Mouse (Mus musculus) adrenal gland, postnatal 10 days (tissue): ENCODE measurements around the gene Agfg2. TPM values are rescaled to one million over a fixed set of nuclear protein-coding genes. Genes with fewer than 3 reads are reported as not detected.
"Not testable (repeated sequence)": the region's sequence is repeated elsewhere in the genome, so short reads cannot be mapped to it uniquely, and the experiment has no call there.

Experiments used
- DNase-seq: peaks from one replicate; pipeline ENCODE4 v3.0.0; 2021; ENCODE audit warnings: mixed read lengths
- long read RNA-seq, 2 experiments: library from polyadenylated mRNA; stranded (forward); transcript quantifications; one replicate each; pipeline ENCODE4 v2.0.0; 2021
- total RNA-seq, 2 experiments: library from RNA; stranded (reverse); gene quantifications; 2 replicates each; pipeline ENCODE4 v1.2.3; 2021

The Agfg2 gene
- 10 to 100 TPM; 21.0 to 21.9 TPM for total RNA-seq
- long read RNA-seq, experiment 1, transcript Agfg2-201 (12 exons, 2,893 nt) = major isoform, 18 of 36 reads
- long read RNA-seq, experiment 1, transcript Agfg2-202 (13 exons, 2,858 nt) = minor isoform, 7 of 36 reads
- long read RNA-seq, experiment 1, partial matches to known transcripts = 4 of 36 reads
- long read RNA-seq, experiment 1, other reads (novel, unspliced or antisense) = 5 of 36 reads
- long read RNA-seq, experiment 2, transcript Agfg2-202 (13 exons, 2,858 nt) = major isoform, 10 of 25 reads
- long read RNA-seq, experiment 2, transcript Agfg2-201 (12 exons, 2,893 nt) = minor isoform, 9 of 25 reads
- long read RNA-seq, experiment 2, partial matches to known transcripts = 2 of 25 reads
- long read RNA-seq, experiment 2, other reads (novel, unspliced or antisense) = 4 of 25 reads

DNA sequence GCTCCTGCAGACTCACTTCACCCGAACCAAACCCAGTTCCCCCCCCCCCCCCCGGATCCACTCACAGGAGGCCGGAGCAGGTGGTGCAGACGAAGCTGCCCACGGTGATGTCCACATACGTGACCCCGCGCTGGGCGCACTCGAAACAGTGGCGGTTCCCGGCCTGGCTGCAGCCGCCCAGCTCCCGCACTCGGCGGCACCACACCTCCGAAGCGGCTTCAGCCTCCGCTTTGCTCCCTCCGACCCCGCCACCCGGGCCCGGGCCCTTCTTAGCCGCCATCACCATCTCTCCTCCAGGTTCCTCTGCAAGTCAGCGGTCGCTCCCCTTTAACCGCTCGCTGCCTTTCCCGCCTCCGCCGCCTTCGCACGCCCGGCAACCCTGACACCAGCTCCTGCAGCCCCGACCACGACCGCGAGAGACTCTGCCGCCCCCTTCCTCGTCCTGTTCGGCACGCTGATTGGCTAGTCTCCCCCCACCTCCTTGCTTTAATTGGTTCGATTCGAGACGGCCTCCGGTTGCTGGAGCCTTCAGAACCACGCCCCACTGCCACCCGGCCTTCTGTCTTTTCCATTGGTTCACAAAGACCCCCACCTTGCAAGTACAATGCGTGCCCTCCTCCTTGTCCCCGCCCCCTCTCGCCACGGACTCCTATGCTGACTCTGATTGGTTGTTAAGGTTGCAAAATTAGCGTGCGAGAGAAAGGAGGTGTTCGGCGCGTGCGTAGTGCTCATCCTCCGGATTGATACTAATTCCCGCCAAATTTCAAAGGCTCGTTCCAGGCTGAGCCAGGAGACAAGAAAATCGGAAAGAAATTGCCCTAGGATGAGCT lies at the start of gene Agfg2:
Gene Agfg2, minus strand, starts transcription at position 433 of the 830 bp plus-strand sequence.
- DNase-seq = peak; percentile 98

DNA sequence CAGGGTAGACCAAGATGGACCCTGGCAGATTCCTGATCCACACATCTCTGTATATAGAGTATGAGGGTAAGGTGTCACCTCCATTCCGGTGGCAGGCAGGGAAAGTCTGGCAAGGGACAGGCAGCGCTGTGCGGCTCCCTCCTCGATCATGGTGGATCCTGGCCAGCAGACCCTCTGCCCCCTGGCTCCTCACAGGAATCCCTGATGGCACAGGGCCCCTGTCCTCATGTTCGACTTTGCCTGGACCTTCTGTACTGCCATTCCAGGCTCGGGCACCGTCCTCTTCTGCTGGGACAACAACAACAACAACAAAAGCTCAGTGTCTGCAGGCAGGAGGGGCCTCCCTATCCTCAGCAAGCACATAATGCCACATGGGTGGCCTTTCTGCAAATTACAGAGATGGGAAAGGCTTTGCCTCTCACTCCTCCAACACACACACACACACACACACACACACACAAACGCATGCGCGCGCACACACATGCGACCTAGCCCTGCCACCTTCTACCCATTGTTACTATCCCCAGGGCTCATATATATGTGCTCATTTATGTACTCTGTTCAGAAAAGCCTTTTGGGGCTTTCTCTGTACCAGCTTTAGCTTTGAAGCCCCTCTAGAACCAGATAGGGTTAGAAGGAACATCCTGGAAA lies 49.2 kb upstream of the Agfg2 start:
- DNase-seq = no peak

DNA sequence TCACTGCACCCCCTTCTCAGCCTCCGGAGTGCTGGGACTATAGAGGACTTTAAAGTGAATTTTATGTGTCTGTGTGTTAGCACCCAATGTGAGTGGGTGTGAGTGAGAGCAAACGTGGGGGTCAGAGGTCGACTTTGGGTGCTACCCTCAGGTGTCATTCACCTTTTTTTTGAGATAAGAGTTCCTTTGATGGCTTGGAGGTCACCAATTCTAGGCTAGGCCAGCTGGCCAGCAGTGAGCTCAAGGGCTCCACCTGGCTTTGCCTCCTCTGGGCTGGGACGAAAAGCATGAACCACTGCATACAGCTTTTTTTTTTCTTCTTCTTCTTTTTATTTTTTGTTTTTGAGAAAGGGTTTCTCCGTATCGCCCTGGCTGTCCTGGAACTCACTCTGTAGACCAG lies 42.2 kb upstream of the Agfg2 start:
- DNase-seq = no peak

- DNase-seq = no peak
Observed at GRCm38 (mm10) chr5:137723840-137724239, 39.3 kb upstream of the Agfg2 start.

- DNase-seq = not testable (repeated sequence)
Observed at GRCm38 (mm10) chr5:137720558-137721164, 36.1 kb upstream of the Agfg2 start.

GRCm38 (mm10) chr5:137719088-137719487 lies 34.6 kb upstream of the Agfg2 start:
- DNase-seq = no peak

DNA sequence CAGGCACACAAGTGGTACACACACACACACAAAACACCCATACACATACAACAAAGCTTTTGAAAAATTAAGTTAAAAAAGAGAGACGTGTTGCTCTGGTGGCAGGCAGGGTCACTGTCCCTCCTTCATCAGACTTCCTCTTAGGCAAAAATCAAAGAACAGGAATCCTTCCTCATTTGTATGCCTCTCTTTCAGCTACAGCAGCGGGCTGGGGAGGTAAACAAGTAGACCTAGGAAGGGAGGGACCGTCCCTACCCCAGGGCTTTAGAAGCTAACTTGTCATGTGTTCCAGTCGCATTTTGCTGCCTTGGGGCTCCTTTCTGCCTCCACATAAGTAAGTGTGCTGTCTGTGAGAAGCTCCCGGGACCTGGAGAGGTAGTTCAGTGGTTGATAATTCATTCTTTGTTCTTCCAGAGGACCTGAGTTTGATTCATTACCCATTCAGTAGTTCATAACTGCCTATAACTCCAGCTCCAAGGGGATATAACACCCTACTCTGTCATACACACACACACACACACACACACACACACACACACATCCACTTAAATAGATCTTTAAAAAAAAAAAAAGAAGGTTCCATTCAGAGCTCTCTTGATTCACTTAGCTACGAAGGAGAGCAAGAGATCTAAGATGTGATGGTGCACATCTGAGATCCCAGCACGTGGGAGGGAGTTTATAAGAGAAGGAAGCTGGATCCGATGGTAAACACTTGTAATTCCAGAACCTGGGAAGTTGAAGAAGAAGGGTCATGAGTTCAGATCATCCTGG lies 33.7 kb upstream of the Agfg2 start:
- DNase-seq = no peak

- no peak for DNase-seq
Observed at GRCm38 (mm10) chr5:137715685-137716084, 31.2 kb upstream of the Agfg2 start.

- DNase-seq = no peak
Observed at GRCm38 (mm10) chr5:137713454-137713853, 28.9 kb upstream of the Agfg2 start.

DNA sequence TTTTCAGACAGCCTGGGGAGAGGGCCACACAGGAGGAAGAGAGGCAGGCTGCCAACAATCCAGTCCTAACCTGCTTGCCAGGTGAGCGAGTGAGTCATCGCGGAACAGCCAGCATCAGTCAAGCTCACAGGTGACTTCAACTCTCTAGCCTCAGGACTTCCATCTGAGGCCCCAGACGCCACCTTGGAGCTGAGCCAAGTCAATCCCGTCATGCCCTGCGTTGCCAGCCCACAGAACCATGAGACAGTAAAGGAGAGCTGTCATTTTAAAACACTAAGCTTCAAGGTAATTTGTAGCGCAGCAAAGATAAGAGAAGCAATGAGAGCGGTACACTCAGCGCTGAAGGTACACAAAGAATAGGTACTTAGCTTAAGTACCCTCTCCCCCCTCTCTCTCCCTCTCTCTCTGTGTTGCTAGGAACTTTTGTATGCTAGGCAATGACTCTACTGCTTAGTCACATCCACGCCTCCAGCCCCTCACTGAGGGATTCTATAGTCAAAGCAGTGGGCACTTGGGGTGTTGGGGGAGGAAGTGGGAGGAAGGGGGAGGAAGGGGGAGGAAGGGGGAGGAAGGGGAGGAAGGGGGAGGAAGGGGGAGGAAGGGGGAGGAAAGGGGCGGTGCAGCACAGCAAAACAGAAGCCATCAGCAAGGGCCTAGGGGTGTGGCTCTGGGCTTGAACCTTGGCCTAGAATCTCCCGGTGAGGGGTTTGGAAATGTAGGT lies 22.5 kb upstream of the Agfg2 start:
- peak; percentile 69 for DNase-seq

- DNase-seq = no peak
Observed at GRCm38 (mm10) chr5:137705242-137705641, 20.7 kb upstream of the Agfg2 start.

GRCm38 (mm10) chr5:137699850-137700249 lies 15.3 kb upstream of the Agfg2 start:
- DNase-seq = no peak

DNA sequence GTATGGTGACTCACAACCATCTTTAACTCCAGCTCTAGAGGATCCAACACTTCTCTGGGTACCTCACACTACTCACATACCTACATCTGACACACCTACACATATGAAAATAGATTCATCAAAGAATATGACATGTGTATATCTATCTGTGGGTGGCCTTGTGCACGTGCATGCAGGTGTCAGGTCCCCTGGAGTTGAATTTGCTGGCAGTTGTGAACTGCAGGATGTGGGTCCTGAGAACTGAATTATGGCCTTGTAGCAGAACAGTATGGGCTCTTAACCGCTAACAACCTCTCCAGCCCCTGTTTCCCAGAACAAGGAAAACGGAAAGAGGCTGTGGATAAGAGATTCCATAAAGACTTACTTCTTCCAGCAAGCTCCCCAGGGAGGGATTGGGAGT lies 14.6 kb upstream of the Agfg2 start:
- no peak for DNase-seq

- DNase-seq = no peak
Observed at GRCm38 (mm10) chr5:137695930-137696329, 11.4 kb upstream of the Agfg2 start.

- no peak for DNase-seq
Observed at GRCm38 (mm10) chr5:137694796-137695195, 10.3 kb upstream of the Agfg2 start.

GRCm38 (mm10) chr5:137691881-137692280 lies 7.4 kb upstream of the Agfg2 start:
- DNase-seq = no peak

DNA sequence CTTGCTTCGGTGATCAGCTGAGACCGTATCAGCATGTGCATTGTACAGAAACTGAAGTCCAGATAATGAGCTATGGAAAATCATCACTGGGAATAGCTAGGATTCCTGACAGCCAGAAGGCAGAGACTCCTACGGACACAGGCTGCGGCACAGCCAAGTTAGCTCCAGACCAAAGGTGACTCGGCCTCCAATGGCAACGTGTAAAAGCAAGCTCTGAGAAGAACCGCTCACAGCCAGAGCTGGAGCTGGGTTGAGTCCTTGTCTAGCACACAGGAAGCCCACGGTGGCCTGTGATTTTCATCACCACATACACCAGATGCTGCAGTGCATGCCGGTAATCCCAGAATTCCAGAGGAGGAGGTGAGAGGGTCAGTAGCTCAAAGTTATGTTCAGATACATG lies 6.0 kb upstream of the Agfg2 start:
- no peak for DNase-seq

DNA sequence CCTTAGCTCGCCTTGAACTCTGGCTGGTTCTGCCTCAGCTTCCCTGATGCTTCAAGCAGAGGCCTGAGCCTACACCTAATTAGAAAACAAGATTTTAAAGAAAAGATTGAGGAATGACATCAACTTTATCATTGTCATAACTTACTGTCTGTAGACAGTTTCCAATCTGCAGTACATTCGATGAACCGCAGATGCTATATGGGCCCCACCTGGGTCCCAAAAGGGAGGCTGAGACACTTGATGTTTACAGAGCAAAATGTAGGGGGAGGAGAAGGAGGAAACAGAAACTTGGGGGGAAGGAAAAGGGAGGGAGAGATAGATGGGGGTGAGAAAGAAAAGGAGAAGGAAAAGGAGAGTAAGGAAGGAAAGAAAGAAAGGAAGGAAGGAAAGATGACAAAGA lies 5.4 kb upstream of the Agfg2 start:
- DNase-seq = no peak

DNA sequence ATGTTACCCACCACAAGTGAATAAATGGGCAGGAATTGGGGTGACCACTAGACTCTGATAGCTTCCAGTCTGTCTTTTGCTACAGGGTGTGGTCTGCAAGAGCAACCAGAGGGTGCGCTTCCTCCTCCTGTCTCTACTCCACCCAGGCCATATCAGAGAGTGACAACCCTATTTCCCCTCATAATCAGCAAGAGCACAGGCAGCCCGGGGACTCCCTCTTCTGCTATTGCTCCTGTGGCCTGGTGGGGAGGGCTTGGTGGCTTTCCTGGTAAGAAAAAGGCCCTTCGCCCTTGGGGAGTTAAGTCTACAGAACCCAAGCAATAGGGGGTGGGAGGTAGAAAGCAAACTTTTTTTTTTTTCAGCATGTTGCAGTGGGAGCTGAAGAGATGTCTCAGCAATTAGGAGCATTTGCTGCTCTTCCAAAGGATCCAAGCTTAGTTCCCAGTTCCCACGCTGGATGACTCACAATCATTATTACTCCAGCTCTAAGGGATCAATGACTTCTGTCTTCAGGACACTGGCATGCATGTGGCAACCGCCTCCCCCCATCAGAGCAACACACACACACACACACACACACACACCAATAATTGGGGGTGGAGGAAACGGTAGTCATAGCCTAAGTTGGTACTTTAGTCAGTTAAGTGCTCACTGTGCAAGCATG lies 1.7 kb upstream of the Agfg2 start:
- DNase-seq = no peak

- no peak for DNase-seq
Observed at GRCm38 (mm10) chr5:137685653-137686052, 1.1 kb upstream of the Agfg2 start.
